Mouse (Mus musculus) layer of hippocampus, postnatal 10 days (tissue): ENCODE results near the gene Snx21. TPM values are rescaled to one million over a fixed set of nuclear protein-coding genes. Genes with fewer than 3 reads are reported as not detected.

Experiments used
- DNase-seq, 2 experiments: peaks; one replicate each; pipeline ENCODE4 v3.0.0; 2021; ENCODE audit warnings: low spot score in 2 of 2
- total RNA-seq, 2 experiments: library from RNA; stranded (reverse); gene quantifications; 2 replicates each; pipeline ENCODE4 v1.2.3; 2021

Gene Snx21
- total RNA-seq, 2 experiments from 2014 or later = 41.3 to 43.6 TPM

- DNase-seq = peak; percentile 98 to 99
These were observed 16.2 kb upstream of the Snx21 start, which contains the start of gene Ube2c for GRCm38 (mm10) chr2:164769258-164770037. Ube2c (plus strand) TSS chr2:164769898.

- DNase-seq = no peak
These were observed 15.3 kb upstream of the Snx21 start for GRCm38 (mm10) chr2:164770279-164770678.

GRCm38 (mm10) chr2:164771123-164771522 is 14.5 kb upstream of the Snx21 start:
- DNase-seq = no peak

GRCm38 (mm10) chr2:164773229-164773988 is 12.2 kb upstream of the Snx21 start:
- DNase-seq = no peak

GRCm38 (mm10) chr2:164773989-164774364 is 11.6 kb upstream of the Snx21 start:
- DNase-seq = no peak

- DNase-seq = no peak
These were observed 9.5 kb upstream of the Snx21 start for GRCm38 (mm10) chr2:164776130-164776529.

GRCm38 (mm10) chr2:164776801-164777200 is 8.8 kb upstream of the Snx21 start:
- no peak for DNase-seq

- DNase-seq = no peak
These were observed 8.2 kb upstream of the Snx21 start for GRCm38 (mm10) chr2:164777246-164778014.

- no peak for DNase-seq
These were observed 7.7 kb upstream of the Snx21 start for GRCm38 (mm10) chr2:164778015-164778287.

GRCm38 (mm10) chr2:164778809-164779208 is 6.8 kb upstream of the Snx21 start:
- DNase-seq = no peak

GRCm38 (mm10) chr2:164779481-164780086 is 6.0 kb upstream of the Snx21 start, which contains the start of gene Tnnc2:
Tnnc2 (minus strand) TSS chr2:164779967.
- DNase-seq = no peak

GRCm38 (mm10) chr2:164781876-164782275 is 3.7 kb upstream of the Snx21 start:
- DNase-seq = no peak

GRCm38 (mm10) chr2:164783926-164784581 is 1.6 kb upstream of the Snx21 start:
- no peak for DNase-seq

GRCm38 (mm10) chr2:164784869-164785420 is 678 bp upstream of the Snx21 start:
- no peak for DNase-seq

GRCm38 (mm10) chr2:164786388-164786885 is 814 bp downstream of the Snx21 start:
- peak in 1 of 2 experiments; percentile 40 for DNase-seq

GRCm38 (mm10) chr2:164787032-164787431 is 1.4 kb downstream of the Snx21 start:
- no peak for DNase-seq

- DNase-seq = no peak
These were observed 2.2 kb downstream of the Snx21 start for GRCm38 (mm10) chr2:164787779-164788178.

GRCm38 (mm10) chr2:164788411-164788810 is 2.8 kb downstream of the Snx21 start:
- no peak for DNase-seq

- DNase-seq = no peak
These were observed 4.8 kb downstream of the Snx21 start for GRCm38 (mm10) chr2:164790451-164790850.

GRCm38 (mm10) chr2:164791841-164792261 is 6.2 kb downstream of the Snx21 start:
- DNase-seq = no peak
